Mouse (Mus musculus) embryonic facial prominence, embryonic 15.5 days (tissue): Measurements from ENCODE around the gene Tspan11. TPM values are rescaled to one million over a fixed set of nuclear protein-coding genes. Genes with fewer than 3 reads are reported as not detected.

ENCODE experiments used
- polyA plus RNA-seq: library from polyadenylated mRNA; unstranded; fragments of >200 nt; fragmentation: Nextera tagmentation; extraction: Ambion mirVana; gene quantifications from 2 replicates; pipeline ENCODE4 v1.2.1, GENCODE M21; 2015

The Tspan11 gene
- polyA plus RNA-seq, 1 experiment from 2014 or later: 29.6 TPM

Other genes with a start within 250 kb of the Tspan11 start
- gene Prmt8, start 118.1 kb upstream of the Tspan11 start, polyA plus RNA-seq: 1.1 and 2.0 TPM in 2 replicates